Mouse (Mus musculus) E14TG2a.4 (cell line): ENCODE results near the gene Rgs8.

Source experiments
- H3K27me3 ChIP-seq: 2 replicates; pipeline ENCODE4 v1.6.1; 2014; ENCODE audit warnings: low read length, control low read depth; ENCODE audit not compliant: insufficient read depth
- H3K36me3 ChIP-seq: 2 replicates; pipeline ENCODE4 v1.6.1; 2014; ENCODE audit warnings: low read length, control low read depth; ENCODE audit not compliant: insufficient read depth
- H3K4me1 ChIP-seq: replicated peaks from 2 replicates; pipeline ENCODE4 v1.6.1; 2014; ENCODE audit warnings: low read depth, low read length, control low read depth
- H3K4me3 ChIP-seq: replicated peaks from 2 replicates; pipeline ENCODE4 v1.5.1; 2014; ENCODE audit warnings: mild to moderate bottlenecking, low read length
- H3K9me3 ChIP-seq: 2 replicates; pipeline ENCODE4 v1.6.1; 2014; ENCODE audit warnings: low read length, control low read depth
- CTCF ChIP-seq: conservative IDR thresholded peaks from 2 replicates; pipeline ENCODE4 v1.5.1; 2014; ENCODE audit warnings: low read length
- NANOG ChIP-seq: IDR thresholded peaks from 2 replicates; pipeline ENCODE4 v1.6.1; 2014; ENCODE audit warnings: borderline replicate concordance, low read length, mixed read lengths
- POU5F1 ChIP-seq: IDR thresholded peaks from 2 replicates; pipeline ENCODE4 v1.6.1; 2014; ENCODE audit warnings: low read length, borderline replicate concordance

Rgs8 gene

DNA sequence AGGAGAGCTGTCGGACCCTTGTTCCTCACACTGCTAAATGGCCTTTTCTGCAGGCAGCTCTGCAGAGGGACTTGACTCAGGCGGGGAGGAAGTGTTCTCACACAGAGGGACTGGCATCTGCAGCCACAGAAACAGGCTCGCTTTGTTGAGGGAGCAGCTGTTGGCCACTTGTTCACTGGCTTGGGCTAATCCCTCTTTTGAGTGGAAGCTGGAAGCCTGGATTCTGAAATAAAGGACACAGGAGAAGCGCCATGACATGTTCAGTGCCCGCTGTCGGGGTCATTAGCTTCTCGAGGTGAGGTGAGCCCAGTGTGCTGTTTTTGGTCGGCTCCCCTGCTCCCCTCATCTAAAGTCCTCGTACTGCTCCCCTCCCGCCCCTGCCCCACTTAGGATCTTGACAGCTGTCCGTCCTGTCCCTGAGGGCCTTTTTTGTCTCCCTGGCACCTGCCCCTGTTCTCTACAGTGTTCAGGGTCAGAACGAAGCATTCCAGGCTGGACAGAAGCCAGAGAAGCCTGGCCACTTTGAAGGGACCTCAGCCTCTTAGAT is 50.7 kb downstream of the Rgs8 start:
- TF ChIP-seq POU5F1 (no peak), NANOG (no peak), CTCF (no peak)
- Histone ChIP-seq H3K4me3 (no peak overlapping the region), H3K36me3 (no peaks in the 10 kb centered on the region), H3K9me3 (no peaks in the 10 kb centered on the region), H3K4me1 (peaks cover 32% of the 10 kb centered on the region), H3K27me3 (peaks cover 12% of the 10 kb centered on the region)

DNA sequence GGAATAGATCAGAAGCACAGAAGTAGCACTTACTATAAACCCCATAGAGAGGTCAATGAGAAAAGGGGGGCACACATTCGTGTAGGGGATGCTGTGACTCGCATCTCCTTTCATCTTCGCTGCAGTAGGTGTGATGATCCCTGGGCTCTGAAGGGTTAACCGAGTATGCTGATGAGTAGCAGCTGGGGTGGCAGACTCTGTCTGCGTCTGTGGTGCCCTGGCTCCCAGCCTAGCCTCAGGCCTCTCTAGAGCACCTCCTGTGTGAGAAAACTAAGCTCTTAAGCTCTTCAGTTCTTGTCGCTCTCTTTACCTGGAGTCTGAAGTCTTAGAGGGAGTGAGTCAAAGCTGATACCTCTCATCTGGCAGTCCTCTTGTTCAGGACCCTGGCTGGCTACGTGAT is 51.3 kb downstream of the Rgs8 start:
- Histone ChIP-seq H3K27me3 (peaks cover 10% of the 10 kb centered on the region), H3K4me3 (no peak overlapping the region), H3K9me3 (no peaks in the 10 kb centered on the region), H3K4me1 (peaks cover 32% of the 10 kb centered on the region), H3K36me3 (no peaks in the 10 kb centered on the region)
- TF ChIP-seq CTCF (no peak), NANOG (no peak), POU5F1 (no peak)

DNA sequence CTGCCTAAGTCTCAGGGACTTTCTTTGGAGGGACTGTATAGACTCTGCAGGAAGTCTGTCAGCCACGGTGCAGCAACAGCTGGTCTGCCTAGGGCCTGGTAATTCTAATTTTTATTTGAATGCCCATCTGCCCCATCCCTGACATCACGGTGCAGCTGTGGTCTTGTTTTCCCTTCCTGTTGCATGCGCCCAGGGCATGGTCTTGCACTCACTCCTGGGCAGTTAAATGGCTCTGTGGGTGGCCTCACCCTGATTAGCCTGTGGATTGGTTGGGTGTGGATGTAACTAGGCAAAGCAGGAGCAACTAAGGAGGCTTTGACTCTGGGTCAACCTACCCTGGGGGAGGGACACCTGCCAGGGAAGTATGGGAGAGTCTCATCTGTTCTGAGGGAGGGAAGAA is 52.2 kb downstream of the Rgs8 start:
- H3K4me3 ChIP-seq = no peak overlapping the region
- peaks cover 10% of the 10 kb centered on the region for H3K27me3 ChIP-seq
- TF ChIP-seq POU5F1 = no peak
- no peak for TF ChIP-seq CTCF
- TF ChIP-seq NANOG = no peak

DNA sequence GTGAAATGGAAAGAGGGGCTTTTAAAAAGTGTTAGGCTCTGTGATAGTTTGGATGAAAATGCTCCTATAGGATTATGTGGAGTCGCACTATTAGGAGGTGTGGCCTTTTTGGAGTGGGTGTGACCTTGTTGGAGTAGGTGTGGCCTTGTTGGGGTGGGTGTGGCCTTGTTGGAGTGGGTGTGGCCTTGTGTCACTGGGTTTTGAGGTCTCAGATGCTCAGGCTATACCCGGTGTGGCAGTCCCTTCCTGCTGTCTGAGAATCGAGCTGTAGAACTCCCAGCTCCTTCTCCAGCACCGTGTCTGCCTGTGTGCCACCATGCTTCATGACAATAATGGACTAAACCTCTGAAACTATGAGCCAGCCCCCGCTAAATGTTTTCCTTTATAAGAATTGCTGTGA is 55.8 kb downstream of the Rgs8 start:
- no peak overlapping the region for H3K4me3 ChIP-seq
- no peaks in the 10 kb centered on the region for H3K9me3 ChIP-seq
- no peak for TF ChIP-seq NANOG
- TF ChIP-seq CTCF = no peak
- TF ChIP-seq POU5F1 = no peak
- H3K4me1 ChIP-seq = peaks cover 22% of the 10 kb centered on the region
- H3K27me3 ChIP-seq = no peaks in the 10 kb centered on the region
- H3K36me3 ChIP-seq = no peaks in the 10 kb centered on the region

More for the DNA sequence above, 52.2 kb downstream of the Rgs8 start:
- no peaks in the 10 kb centered on the region for H3K36me3 ChIP-seq
- peaks cover 32% of the 10 kb centered on the region for H3K4me1 ChIP-seq
- no peaks in the 10 kb centered on the region for H3K9me3 ChIP-seq

DNA sequence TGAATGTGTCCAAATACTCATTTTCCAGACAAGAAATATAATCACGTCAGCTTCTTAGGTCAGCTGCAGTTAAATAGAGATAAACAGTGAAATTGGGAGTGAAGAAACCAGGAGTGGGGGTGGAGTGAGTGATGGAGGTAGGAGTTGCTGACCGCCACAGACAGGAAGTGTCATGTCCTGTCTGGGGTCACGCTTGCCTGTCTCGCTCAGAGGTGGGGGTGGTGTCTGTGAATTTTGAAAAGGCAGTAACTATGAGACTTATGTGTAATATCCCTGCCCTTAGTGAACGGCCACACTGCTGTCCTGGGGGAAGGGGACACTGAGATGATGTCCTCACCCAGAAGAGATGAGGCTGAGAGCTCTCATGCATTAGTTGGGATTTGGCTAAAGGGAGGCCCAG is 56.6 kb downstream of the Rgs8 start:
- H3K36me3 ChIP-seq = no peaks in the 10 kb centered on the region
- H3K4me1 ChIP-seq = peaks cover 14% of the 10 kb centered on the region
- TF ChIP-seq CTCF (no peak), POU5F1 (no peak), NANOG (no peak)
- no peaks in the 10 kb centered on the region for H3K9me3 ChIP-seq
- no peak overlapping the region for H3K4me3 ChIP-seq
- H3K27me3 ChIP-seq = no peaks in the 10 kb centered on the region

DNA sequence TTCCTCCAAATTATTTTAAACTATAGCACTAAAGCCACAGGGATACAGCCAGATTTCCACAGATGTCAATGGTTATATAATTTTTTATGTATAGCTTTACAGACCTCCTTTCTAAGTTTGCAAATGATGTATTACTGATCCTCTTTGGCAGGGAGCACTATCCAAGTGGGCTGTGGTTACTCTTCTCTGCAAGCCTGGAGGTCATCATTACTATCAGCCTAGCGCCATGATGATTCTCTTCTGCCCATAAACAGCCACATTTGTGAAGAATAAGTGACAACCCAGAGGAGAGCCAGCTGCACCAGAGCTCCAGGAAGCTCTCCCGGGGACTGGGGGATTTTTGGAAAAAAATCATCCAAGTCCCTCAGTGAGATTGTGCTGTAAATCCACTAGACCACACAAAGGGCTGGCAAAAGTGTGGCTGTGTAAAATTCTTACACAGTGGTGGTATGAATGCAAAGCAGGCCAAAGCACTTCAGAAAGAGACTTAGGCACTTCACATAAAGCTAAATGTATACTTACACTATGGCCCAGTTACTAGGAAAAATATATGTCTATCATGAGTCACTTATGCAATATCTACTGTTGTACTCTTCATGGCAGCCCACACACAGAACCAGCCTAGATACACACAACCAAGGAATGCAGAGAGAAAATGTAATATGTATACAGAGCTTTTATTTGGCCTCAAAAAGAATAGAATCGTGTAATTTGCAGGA is 58.9 kb downstream of the Rgs8 start:
- no peaks in the 10 kb centered on the region for H3K4me1 ChIP-seq
- H3K27me3 ChIP-seq = no peaks in the 10 kb centered on the region
- no peaks in the 10 kb centered on the region for H3K36me3 ChIP-seq
- H3K4me3 ChIP-seq = no peak overlapping the region
- TF ChIP-seq POU5F1 (no peak), CTCF (no peak), NANOG (no peak)
- H3K9me3 ChIP-seq = no peaks in the 10 kb centered on the region

DNA sequence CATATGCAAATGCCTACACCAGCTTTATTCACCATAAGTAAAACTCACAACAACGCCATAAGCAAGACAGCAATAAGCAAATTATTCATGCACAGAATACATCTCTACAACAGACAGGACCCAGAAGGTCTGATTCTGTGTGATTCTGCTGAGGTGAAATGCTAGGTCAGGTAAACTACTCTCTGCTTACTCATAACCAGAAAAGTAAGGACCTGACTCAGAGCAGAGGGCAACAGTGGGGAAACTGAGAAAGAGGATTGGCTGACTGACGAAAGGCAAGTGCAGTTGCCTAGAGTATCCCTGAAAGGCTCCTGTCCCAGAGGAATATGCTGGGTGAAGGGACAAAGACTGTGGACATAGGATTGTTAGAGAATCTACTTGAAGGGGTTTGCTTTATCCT is 59.8 kb downstream of the Rgs8 start:
- no peaks in the 10 kb centered on the region for H3K27me3 ChIP-seq
- H3K4me1 ChIP-seq = no peaks in the 10 kb centered on the region
- TF ChIP-seq CTCF = no peak
- TF ChIP-seq POU5F1 = no peak
- TF ChIP-seq NANOG = no peak

DNA sequence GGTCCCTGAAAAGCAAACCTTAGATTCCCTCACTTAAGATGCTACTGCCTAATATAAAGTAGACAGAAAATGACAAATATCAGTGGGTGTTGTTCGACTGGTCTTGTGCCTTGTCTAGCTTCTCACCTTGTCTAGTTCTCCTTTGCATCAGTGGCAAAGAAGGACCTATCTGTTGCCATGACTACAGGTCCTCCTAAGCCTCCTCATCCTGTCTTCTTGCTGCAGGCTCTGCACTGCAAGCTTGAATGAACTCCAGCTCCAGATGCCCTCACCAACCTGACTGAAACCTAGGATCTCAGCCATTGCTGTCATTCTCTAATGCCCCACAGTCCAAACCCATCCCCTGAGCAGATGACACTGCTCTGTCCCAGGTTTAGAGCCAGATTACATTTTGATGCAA is 65.2 kb downstream of the Rgs8 start:
- H3K9me3 ChIP-seq = no peaks in the 10 kb centered on the region
- TF ChIP-seq NANOG (no peak), CTCF (no peak), POU5F1 (no peak)
- H3K27me3 ChIP-seq = no peaks in the 10 kb centered on the region
- peaks cover under 1% of the 10 kb centered on the region; the same call in 1 of the 2 replicates for H3K4me1 ChIP-seq
- no peaks in the 10 kb centered on the region for H3K36me3 ChIP-seq
- no peak overlapping the region for H3K4me3 ChIP-seq

More for the DNA sequence above, 59.8 kb downstream of the Rgs8 start:
- H3K9me3 ChIP-seq = no peaks in the 10 kb centered on the region
- H3K36me3 ChIP-seq = no peaks in the 10 kb centered on the region
- H3K4me3 ChIP-seq = no peak overlapping the region

DNA sequence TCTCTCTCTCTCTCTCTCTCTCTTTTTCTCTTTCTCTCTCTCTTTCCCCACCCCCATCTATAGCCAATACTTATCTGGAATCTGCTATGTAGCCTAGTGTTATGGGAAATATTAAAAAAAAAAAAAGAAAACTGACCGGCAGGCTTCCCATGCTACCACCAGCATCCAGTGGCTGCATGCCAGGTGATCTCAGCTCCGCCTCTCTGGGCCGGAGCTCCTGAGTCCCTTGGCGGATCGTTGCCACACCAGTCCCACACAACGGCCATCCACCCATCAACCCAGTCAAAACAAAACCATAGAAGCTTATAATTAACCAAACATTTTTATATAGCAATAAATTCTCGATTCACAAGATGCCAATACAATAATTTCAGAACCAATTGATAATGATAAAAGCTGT is 68.1 kb downstream of the Rgs8 start:
- H3K36me3 ChIP-seq = no peaks in the 10 kb centered on the region
- no peak overlapping the region for H3K4me3 ChIP-seq
- TF ChIP-seq NANOG = no peak
- no peak for TF ChIP-seq CTCF
- TF ChIP-seq POU5F1 = no peak
- H3K4me1 ChIP-seq = peaks cover 8% of the 10 kb centered on the region; the same call in 1 of the 2 replicates
- no peaks in the 10 kb centered on the region for H3K9me3 ChIP-seq
- H3K27me3 ChIP-seq = peaks cover 6% of the 10 kb centered on the region; the same call in 1 of the 2 replicates
